Mouse (Mus musculus) stomach, postnatal 0 days (tissue): ENCODE data around the gene Sez6. TPM values are rescaled to one million over a fixed set of nuclear protein-coding genes. Genes with fewer than 3 reads are reported as not detected.

Experiments used
- ATAC-seq: fragments of 200-750 bp; cut with Nextera tagmentation; 2 replicates; pipeline ENCODE4 v1.8.0; 2017; ENCODE audit not compliant: low FRiP score, low TSS enrichment
- DNase-seq: peaks from one replicate; pipeline ENCODE4 v3.0.0-alpha.2; 2016; ENCODE audit warnings: low spot score
- H3K27ac ChIP-seq: fragments of 300-500 bp; sonication (generic); replicated peaks from 2 replicates; pipeline ENCODE4 v1.5.1; 2014; ENCODE audit warnings: mild to moderate bottlenecking, control low read depth
- H3K27me3 ChIP-seq: fragments of 300-500 bp; sonication (generic); 2 replicates; pipeline ENCODE4 v1.6.1; 2014; ENCODE audit warnings: low read length; ENCODE audit not compliant: control insufficient read depth, insufficient read depth
- H3K36me3 ChIP-seq: fragments of 300-500 bp; sonication (generic); 2 replicates; pipeline ENCODE4 v1.6.1; 2014; ENCODE audit warnings: low read length, mixed read lengths; ENCODE audit not compliant: control insufficient read depth, insufficient read depth
- H3K4me1 ChIP-seq: fragments of 300-500 bp; sonication (generic); replicated peaks from 2 replicates; pipeline ENCODE4 v1.6.1; 2014; ENCODE audit warnings: antibody characterized with exemption; ENCODE audit not compliant: control insufficient read depth, insufficient read depth
- H3K4me2 ChIP-seq: fragments of 300-500 bp; sonication (generic); replicated peaks from 2 replicates; pipeline ENCODE4 v1.6.1; 2014; ENCODE audit warnings: low read depth, mild to moderate bottlenecking, control low read depth, moderate library complexity
- H3K4me3 ChIP-seq: fragments of 300-500 bp; sonication (generic); 2 replicates; pipeline ENCODE4 v1.5.1; 2014; ENCODE audit warnings: low read depth, low read length, control low read depth
- H3K9ac ChIP-seq: fragments of 300-500 bp; sonication (generic); 2 replicates; pipeline ENCODE4 v1.6.1; 2014; ENCODE audit warnings: mild to moderate bottlenecking, low read length, control low read depth, mixed read lengths
- H3K9me3 ChIP-seq: fragments of 300-500 bp; sonication (generic); 2 replicates; pipeline ENCODE4 v1.6.1; 2016; ENCODE audit warnings: low read length; ENCODE audit not compliant: control insufficient read depth
- CTCF ChIP-seq: IDR thresholded peaks from 2 replicates; pipeline ENCODE4 v1.5.1; 2016; ENCODE audit warnings: antibody characterized with exemption, low read depth, mild to moderate bottlenecking, moderate library complexity
- EP300 ChIP-seq: optimal IDR thresholded peaks from 2 replicates; pipeline ENCODE3; 2016; ENCODE audit warnings: antibody characterized with exemption
- WGBS: fragments of 180-500 bp; shearing (Covaris S2); extraction: QIAGEN DNeasy Blood & Tissue Kit; methylation state at CpG from one replicate; pipeline ENCODE4 v1.1.7; 2014; 5-methylcytosine and 5-hydroxymethylcytosine counted together
- polyA plus RNA-seq: library from polyadenylated mRNA; unstranded; fragments of >200 nt; fragmentation: Nextera tagmentation; extraction: Ambion mirVana; gene quantifications from 2 replicates; pipeline ENCODE4 v1.2.1, GENCODE M21; 2015

The Sez6 gene
- polyA plus RNA-seq, 1 experiment from 2014 or later, result 1.2 TPM

DNA sequence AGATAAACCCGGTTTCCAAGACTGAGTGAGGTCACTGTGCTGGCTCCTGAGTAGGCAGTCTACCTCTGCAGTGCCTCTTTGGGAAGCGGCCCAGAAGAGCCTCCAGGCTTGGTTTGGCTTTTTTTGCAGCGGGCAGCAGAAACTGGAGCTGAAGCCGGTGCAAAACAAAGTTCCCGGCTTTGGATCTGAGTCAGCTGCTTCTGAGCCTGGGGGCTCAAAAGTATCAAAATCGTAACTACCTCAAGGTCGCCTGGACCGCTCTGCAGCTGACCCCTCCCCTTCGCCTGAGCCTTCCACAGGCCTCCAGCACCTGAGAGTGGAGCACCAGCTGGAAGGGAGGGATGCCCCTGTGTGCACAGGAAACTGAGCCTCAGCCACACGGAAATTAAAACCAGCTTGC is 13.4 kb upstream of the Sez6 start:
- no peak overlapping the region for H3K9ac ChIP-seq
- no peaks in the 10 kb centered on the region for H3K9me3 ChIP-seq
- no peak overlapping the region for H3K27ac ChIP-seq
- DNase-seq, result no peak
- no peak for ATAC-seq
- no peak overlapping the region for H3K4me2 ChIP-seq
- no peaks in the 10 kb centered on the region for H3K27me3 ChIP-seq
- H3K4me1 ChIP-seq, result no peaks in the 10 kb centered on the region
- WGBS, result 33% methylated on average over 10 of the region's 10 CpGs
- H3K36me3 ChIP-seq, result no peaks in the 10 kb centered on the region
- TF ChIP-seq CTCF (no peak), EP300 (no peak)
- no peak overlapping the region for H3K4me3 ChIP-seq

DNA sequence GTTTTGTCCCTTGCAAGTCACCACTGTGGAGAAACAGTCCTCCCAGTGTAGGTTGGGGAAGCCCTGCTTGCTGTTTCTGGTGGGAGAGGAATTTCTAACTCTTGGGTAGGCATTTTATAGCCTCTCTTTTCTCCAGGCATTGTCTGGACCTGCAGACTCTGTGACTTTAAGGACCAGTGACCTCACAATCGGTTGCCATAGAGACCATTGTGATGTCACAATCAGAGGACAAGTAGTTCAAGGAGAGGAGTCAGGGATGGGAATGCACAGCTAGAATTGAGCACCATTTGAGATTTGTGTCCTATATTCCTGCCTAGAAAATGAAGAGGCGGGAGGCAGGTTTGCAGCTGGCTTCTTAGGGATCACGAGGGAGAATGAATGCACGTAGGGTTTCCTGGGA is 7.3 kb upstream of the Sez6 start:
- 75% methylated on average over 4 of the region's 4 CpGs for WGBS
- no peak overlapping the region for H3K4me3 ChIP-seq
- H3K36me3 ChIP-seq, result no peaks in the 10 kb centered on the region
- H3K27me3 ChIP-seq, result no peaks in the 10 kb centered on the region
- no peak overlapping the region for H3K27ac ChIP-seq
- ATAC-seq (no peak), DNase-seq (no peak)
- no peak for TF ChIP-seq EP300
- no peak for TF ChIP-seq CTCF
- H3K9ac ChIP-seq, result no peak overlapping the region
- H3K9me3 ChIP-seq, result no peaks in the 10 kb centered on the region
- H3K4me2 ChIP-seq, result no peak overlapping the region
- no peaks in the 10 kb centered on the region for H3K4me1 ChIP-seq

DNA sequence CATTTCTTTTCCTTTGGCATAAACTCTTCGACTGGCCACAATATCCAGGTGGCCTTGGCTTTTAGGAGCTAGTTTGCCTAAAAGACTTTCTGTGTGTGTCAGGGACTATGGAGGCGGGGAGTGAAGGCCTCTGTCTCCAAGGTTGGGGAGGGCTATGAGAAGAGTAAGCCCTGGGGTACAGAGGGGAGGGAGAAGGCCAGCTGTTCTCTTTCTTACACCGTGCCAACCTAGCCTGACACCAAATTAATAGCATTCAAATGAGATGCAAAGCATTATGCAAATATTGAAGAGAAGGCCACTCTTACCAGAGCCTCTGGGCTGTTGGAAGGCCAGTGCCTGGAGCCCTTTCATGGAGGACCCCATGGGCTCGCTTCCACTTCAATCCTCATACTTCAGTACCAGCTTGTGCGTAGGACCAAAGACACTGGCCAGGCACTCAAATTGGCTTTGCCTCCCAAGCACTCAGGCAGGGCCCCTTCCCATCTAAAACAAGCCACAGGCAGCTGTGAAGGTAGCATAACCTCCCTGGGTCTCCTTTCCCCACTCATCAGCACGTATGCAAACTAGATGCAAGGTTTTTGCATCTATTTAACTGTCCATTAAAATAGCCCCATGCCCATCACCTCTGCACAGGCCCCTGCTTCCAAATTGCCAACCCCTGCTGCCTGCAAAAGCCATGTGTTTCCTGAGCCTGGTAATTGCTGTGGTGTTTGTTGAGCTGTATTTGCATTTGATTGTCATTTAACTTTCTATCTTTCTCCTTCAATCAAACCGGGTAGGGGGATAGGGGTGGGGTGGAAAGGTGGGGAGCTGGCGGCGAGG is 4.6 kb upstream of the Sez6 start:
- no peaks in the 10 kb centered on the region for H3K36me3 ChIP-seq
- H3K27me3 ChIP-seq, result peaks cover 3% of the 10 kb centered on the region; the same call in 1 of the 2 replicates
- no peak overlapping the region for H3K4me3 ChIP-seq
- 0 out of 2 replicates have a peak, but pooled peaks cover 2% of the 10 kb centered on the region for H3K4me1 ChIP-seq
- ATAC-seq (no peak), DNase-seq (no peak)
- H3K27ac ChIP-seq, result no peak overlapping the region
- WGBS, result 40% methylated on average over 9 of the region's 9 CpGs
- no peak overlapping the region for H3K4me2 ChIP-seq
- TF ChIP-seq EP300 (no peak), CTCF (no peak)
- H3K9me3 ChIP-seq, result no peaks in the 10 kb centered on the region
- H3K9ac ChIP-seq, result no peak overlapping the region

DNA sequence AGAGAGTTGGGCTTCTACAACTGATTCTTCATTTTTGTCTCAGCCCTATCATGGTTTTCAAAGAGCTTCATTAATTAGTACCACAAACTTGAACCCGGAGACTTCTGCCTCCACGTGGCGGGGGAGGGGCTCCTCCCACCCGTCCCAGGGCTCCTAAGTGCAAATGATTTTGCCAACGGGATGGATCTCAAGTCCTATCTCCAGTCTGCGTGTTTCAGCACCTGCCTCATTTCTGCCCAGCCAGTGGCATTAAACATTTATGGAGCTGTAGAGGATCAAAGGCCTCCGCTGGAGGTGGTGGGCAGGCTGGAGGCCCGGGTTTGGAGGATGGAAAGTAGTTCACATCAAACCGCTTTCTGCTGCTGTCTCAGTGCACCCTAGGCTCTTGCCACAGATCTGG is 3.9 kb upstream of the Sez6 start:
- peaks cover 8% of the 10 kb centered on the region; the same call in 1 of the 2 replicates for H3K27me3 ChIP-seq
- no peak for ATAC-seq
- H3K9me3 ChIP-seq, result no peaks in the 10 kb centered on the region
- H3K36me3 ChIP-seq, result no peaks in the 10 kb centered on the region
- no peak overlapping the region for H3K4me2 ChIP-seq
- TF ChIP-seq EP300, result no peak
- no peak for TF ChIP-seq CTCF
- H3K4me1 ChIP-seq, result 0 out of 2 replicates have a peak, but pooled peaks cover 2% of the 10 kb centered on the region
- no peak for DNase-seq
- H3K4me3 ChIP-seq, result no peak overlapping the region
- no peak overlapping the region for H3K27ac ChIP-seq
- 20% methylated on average over 9 of the region's 9 CpGs for WGBS
- no peak overlapping the region for H3K9ac ChIP-seq

DNA sequence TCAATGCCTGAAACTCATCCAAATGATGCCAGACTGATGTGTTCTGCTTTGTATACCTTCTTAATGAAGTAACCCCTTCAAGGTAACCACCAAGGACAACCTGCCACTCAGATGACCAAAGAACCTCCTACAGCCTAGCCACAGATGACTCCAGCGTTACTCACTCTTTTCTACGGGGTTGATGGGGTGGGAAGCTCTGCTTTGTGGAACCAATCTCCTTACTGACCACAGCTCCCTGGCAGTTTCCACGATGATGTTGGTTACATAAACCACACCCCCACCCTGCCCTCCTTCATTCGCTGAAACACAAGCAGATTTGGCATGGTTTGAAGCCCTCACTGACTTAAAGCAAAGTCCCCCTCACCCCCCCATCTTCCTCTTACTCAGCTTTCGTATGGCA is 2.8 kb upstream of the Sez6 start:
- TF ChIP-seq CTCF (no peak), EP300 (no peak)
- H3K9ac ChIP-seq, result no peak overlapping the region
- 0 out of 2 replicates have a peak, but pooled peaks cover 2% of the 10 kb centered on the region for H3K4me1 ChIP-seq
- 64% methylated on average over 5 of the region's 5 CpGs for WGBS
- DNase-seq (no peak), ATAC-seq (no peak)
- H3K27me3 ChIP-seq, result peaks cover 12% of the 10 kb centered on the region; the same call in 1 of the 2 replicates
- no peak overlapping the region for H3K27ac ChIP-seq
- H3K4me3 ChIP-seq, result no peak overlapping the region
- H3K4me2 ChIP-seq, result no peak overlapping the region
- H3K9me3 ChIP-seq, result no peaks in the 10 kb centered on the region
- H3K36me3 ChIP-seq, result no peaks in the 10 kb centered on the region

DNA sequence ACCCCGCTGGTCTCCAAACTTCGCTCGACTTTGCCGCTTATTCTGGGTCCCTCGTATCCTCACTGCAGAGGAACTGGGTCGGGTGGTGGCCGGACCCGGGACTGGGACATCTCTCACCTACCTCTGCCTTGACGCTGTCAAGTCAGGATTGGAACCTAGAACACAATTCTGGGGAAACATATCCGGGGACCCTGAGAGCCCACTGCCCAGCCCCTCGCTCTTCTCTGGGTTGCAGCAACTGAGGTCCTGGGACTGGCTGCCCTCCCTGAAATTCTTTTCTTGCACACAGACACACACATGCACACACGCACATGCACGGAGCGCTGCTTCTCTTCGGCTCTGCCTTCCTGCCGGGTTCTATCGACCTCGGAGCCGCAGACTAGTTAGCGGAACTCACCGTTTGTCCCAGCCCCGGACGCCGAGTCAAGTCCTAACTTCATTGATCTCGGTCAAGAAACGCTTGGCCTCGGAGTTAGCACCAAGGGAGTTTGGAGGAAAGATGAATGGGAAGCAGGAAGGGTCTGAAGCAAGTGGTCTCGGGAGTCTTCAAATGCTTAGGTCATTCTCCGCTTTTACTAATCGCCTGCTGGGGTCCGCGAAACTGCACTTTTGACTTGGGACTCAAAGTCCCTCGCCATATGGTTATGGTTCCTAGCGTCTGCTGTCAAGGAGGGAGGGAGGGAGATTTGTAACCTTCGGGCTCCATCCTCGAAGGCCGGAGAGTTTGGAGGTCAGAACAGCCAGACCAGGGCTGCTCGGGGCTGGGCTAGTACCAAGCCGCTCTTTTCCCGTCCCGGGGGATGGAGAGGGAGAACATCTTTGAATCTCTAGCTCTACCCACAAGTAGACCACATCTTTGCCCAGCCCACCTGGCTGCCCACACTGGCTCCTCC is 1.2 kb downstream of the Sez6 start:
- no peak overlapping the region for H3K9ac ChIP-seq
- H3K4me1 ChIP-seq, result 0 out of 2 replicates have a peak, but pooled peaks cover 2% of the 10 kb centered on the region
- H3K4me3 ChIP-seq, result peak overlapping the region; percentile 44
- no peak for TF ChIP-seq CTCF
- no peak for TF ChIP-seq EP300
- ATAC-seq (no peak), DNase-seq (no peak)
- H3K27me3 ChIP-seq, result peaks cover 12% of the 10 kb centered on the region; the same call in 1 of the 2 replicates
- no peaks in the 10 kb centered on the region for H3K36me3 ChIP-seq
- no peaks in the 10 kb centered on the region for H3K9me3 ChIP-seq
- H3K4me2 ChIP-seq, result peak overlapping the region; percentile 84
- no peak overlapping the region for H3K27ac ChIP-seq
- 3% methylated on average over 41 of the region's 41 CpGs for WGBS
